ENCODE assay signal across 8 mouse cellular contexts in the genomic region with DNA sequence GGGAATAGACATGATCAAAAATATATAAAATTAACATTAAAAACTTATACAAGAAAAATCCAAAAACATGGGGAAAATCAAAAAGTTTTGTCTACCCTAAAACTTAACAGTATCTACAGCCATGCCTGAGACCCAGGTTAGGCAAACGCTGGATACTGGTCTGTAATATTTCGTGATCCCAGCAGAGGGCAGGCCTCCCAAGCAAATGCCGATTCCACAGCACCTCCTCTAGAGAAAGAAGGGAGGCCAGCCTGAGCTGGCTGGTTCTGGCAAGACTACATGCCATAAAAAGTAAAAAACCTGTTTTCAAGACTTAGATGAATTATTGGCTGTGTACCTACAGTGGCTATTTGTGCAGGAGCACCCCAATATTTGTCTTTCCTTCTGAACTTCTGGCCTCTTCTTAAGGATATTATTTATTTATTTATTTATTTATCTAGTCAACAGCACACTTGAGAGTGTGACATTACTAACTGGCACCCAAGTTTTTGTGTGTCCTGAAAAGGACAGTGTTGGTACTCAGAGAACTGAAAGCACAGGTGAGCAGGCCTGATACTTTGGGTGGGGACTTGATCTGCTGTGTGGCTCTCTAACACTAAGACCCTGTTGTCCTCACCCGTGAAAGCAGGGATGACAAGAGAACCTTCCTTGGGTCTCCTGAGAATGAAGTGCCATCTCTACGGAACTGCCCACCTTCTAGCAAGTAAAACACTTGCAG.
DNase-seq lines count a peak whose midpoint lies in the region; ATAC-seq lines count a peak whose summit lies in the region.

No protein-coding gene starts in this region.

- no peak overlapping the region for H3K27ac ChIP-seq in intestine, embryonic 14.5 days (ENCODE audit: low read depth)

- H3K4me1 ChIP-seq in intestine, embryonic 14.5 days (replicated peaks; ENCODE audit: control insufficient read depth, insufficient read depth, low read length) = 0 out of 2 replicates have a peak, but pooled peaks cover 6% of the 10 kb centered on the region

- 34% methylated on average over 5 of the region's 5 CpGs for whole genome bisulfite sequencing in intestine, embryonic 14.5 days

- H3K4me3 ChIP-seq in intestine, embryonic 14.5 days (ENCODE audit: low read depth, low read length) = no peak overlapping the region

- no peak overlapping the region for H3K9ac ChIP-seq in intestine, embryonic 14.5 days (ENCODE audit: low read length)

- no peaks in the 10 kb centered on the region for H3K27me3 ChIP-seq in intestine, embryonic 14.5 days (replicated peaks; ENCODE audit: control insufficient read depth, insufficient read depth, low read length)

- no peaks in the 10 kb centered on the region for H3K36me3 ChIP-seq in intestine, embryonic 14.5 days (ENCODE audit: control insufficient read depth, insufficient read depth, low read length)

- DNase-seq in T-cell, adult 2 months (ENCODE audit: low spot score) = peak; percentile 64
- peak; percentile 64 to 84 for DNase-seq in cerebellum, postnatal 4 days (ENCODE audit: low spot score in 2 of 2)
- peak; percentile 31 to 41 for DNase-seq in gastrocnemius, adult 8-10 months (ENCODE audit: low spot score in 2 of 2)
- DNase-seq in intestine, embryonic 14.5 days (ENCODE audit: low spot score) = peak; percentile 90
- peak; percentile 38 to 88 for DNase-seq in left cerebral cortex, adult 9 months (ENCODE audit: low spot score in 2 of 2)
- peak; percentile 79 for DNase-seq in right cerebral cortex, postnatal 14 days
- peak; percentile 77 for DNase-seq in urinary bladder, postnatal 25 days (ENCODE audit: low spot score)

- H3K9me3 ChIP-seq in intestine, embryonic 14.5 days (ENCODE audit: control insufficient read depth, low read length) = no peaks in the 10 kb centered on the region

- no peak overlapping the region for H3K4me2 ChIP-seq in intestine, embryonic 14.5 days (ENCODE audit: low read length)

- ATAC-seq in intestine, embryonic 14.5 days (replicated peaks; ENCODE audit: low FRiP score, low TSS enrichment, low read depth) = peak; percentile 83
- ATAC-seq in megakaryocyte-erythroid progenitor cell, adult 5-6 weeks (replicated peaks; ENCODE audit: low FRiP score, low TSS enrichment, poor library complexity, severe bottlenecking) = peak; percentile 96

Comparison
In these comparisons a context has a peak if more than half of its experiments do, and no peak if none do; other contexts are left out.
1. DNase-seq: peak in every context shown above with its lines; median percentile 90 in intestine, embryonic 14.5 days; 79 in right cerebral cortex, postnatal 14 days; 77 in urinary bladder, postnatal 25 days; 74 in cerebellum, postnatal 4 days; 64 in T-cell, adult 2 months; 63 in left cerebral cortex, adult 9 months; 36 in gastrocnemius, adult 8-10 months.